Mouse (Mus musculus): ENCODE results near the gene Dhx32. TPM values are rescaled to one million over a fixed set of nuclear protein-coding genes. Genes with fewer than 3 reads are reported as not detected.

The Dhx32 gene
- total and polyA plus RNA-seq, 2 experiments from 2014 or later, result 45.6 to 49.8 TPM

DNA sequence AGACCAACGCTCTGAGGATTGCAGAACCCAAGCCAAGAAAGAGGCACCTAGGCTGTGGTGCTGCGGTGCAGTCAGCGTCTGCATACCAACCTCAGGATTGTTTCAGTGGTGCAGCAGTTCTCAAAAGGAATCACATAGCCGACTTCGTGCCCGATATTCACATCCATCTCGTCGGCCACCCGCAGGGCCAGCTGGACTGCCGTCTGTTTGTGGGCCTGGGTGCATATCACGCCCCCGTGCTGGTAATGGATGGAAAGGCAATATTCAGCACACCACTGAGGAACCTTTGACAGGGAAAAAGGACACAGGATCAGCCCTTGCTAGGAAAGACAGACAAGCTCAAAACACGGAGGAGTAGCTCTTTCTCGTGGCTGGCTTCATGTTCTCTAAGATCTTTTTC lies 33.8 kb downstream of the Dhx32 start:
- ATAC-seq (no peak), DNase-seq (ENCODE audit: low spot score) (peak; percentile 51)
- H3K9ac ChIP-seq (replicated peaks; ENCODE audit: low read length), result no peak overlapping the region
- no peak overlapping the region for H3K4me2 ChIP-seq (ENCODE audit: low read depth, low read length)
- no peaks in the 10 kb centered on the region for H3K9me3 ChIP-seq (ENCODE audit: low read length)
- peaks cover 4% of the 10 kb centered on the region; the same call in 1 of the 2 replicates for H3K36me3 ChIP-seq (ENCODE audit: insufficient read depth, low read length)
- peak; percentile 19; the same call in 1 of the 2 replicates for TF ChIP-seq CTCF (IDR thresholded peaks at IDR 0.05; ENCODE audit: low read depth)
- 60% methylated on average over 14 of the region's 14 CpGs for WGBS
- no peaks in the 10 kb centered on the region for H3K27me3 ChIP-seq (ENCODE audit: insufficient read depth, low read length)
- H3K4me3 ChIP-seq (ENCODE audit: low read length), result no peak overlapping the region
- H3K4me1 ChIP-seq (ENCODE audit: insufficient read depth, low read length), result no peaks in the 10 kb centered on the region
- 0 out of 2 replicates have a peak overlapping the region, but pooled peaks have one; percentile 8 for H3K27ac ChIP-seq

DNA sequence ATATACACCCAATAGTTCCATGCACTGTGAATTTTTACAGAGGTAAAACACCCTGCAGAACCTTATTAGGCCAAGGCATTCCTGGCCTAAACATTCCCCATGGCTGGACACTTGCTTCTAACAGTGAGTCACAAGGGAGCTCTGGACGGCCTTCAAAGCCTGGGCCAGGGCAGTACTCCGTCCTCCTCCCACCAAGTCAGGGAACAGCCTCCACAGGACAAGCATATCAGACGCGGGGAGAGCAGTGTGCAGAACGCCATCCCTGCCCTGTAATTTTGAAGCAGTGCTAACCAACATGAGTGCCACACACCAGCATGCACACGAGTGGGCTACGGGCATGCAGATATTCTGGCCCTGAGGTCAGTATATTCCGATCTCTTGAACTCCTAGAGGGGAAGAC lies 35.2 kb downstream of the Dhx32 start:
- WGBS, result 86% methylated on average over 8 of the region's 8 CpGs
- no peak overlapping the region for H3K4me3 ChIP-seq (ENCODE audit: low read length)
- H3K4me1 ChIP-seq (ENCODE audit: insufficient read depth, low read length), result no peaks in the 10 kb centered on the region
- H3K9me3 ChIP-seq (ENCODE audit: low read length), result no peaks in the 10 kb centered on the region
- no peak overlapping the region for H3K27ac ChIP-seq
- no peak for TF ChIP-seq CTCF (IDR thresholded peaks at IDR 0.05; ENCODE audit: low read depth)
- H3K36me3 ChIP-seq (ENCODE audit: insufficient read depth, low read length), result peaks cover 4% of the 10 kb centered on the region
- H3K9ac ChIP-seq (replicated peaks; ENCODE audit: low read length), result no peak overlapping the region
- no peak overlapping the region for H3K4me2 ChIP-seq (ENCODE audit: low read depth, low read length)
- ATAC-seq (no peak), DNase-seq (ENCODE audit: low spot score) (no peak)
- H3K27me3 ChIP-seq (ENCODE audit: insufficient read depth, low read length), result no peaks in the 10 kb centered on the region

DNA sequence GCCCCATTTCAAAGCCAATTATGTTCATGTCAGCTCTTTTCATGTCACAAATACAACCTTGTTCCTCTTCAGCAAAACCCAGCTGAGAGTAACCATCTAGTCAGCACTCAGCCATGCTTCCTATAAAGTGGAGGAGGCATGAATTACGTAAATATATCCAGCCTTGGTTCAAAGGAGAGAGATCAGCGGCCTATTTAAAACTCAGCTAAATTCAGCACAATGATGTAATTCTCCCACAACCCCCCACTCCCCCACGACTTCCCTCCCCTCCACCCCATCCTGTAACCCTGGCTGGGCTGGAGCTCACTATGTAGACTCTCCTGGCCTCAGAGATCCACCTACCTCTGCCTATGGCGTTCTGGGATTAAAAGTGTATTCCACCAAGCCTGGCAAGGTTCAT lies 37.8 kb downstream of the Dhx32 start:
- no peak overlapping the region for H3K27ac ChIP-seq
- H3K9ac ChIP-seq (replicated peaks; ENCODE audit: low read length), result no peak overlapping the region
- no peaks in the 10 kb centered on the region for H3K4me1 ChIP-seq (ENCODE audit: insufficient read depth, low read length)
- no peak for DNase-seq (ENCODE audit: low spot score)
- H3K9me3 ChIP-seq (ENCODE audit: low read length), result no peaks in the 10 kb centered on the region
- H3K27me3 ChIP-seq (ENCODE audit: insufficient read depth, low read length), result no peaks in the 10 kb centered on the region
- WGBS, result 49% methylated on average over 4 of the region's 4 CpGs
- no peak for ATAC-seq
- H3K4me2 ChIP-seq (ENCODE audit: low read depth, low read length), result no peak overlapping the region
- no peak overlapping the region for H3K4me3 ChIP-seq (ENCODE audit: low read length)
- peaks cover 4% of the 10 kb centered on the region for H3K36me3 ChIP-seq (ENCODE audit: insufficient read depth, low read length)
- TF ChIP-seq CTCF (IDR thresholded peaks at IDR 0.05; ENCODE audit: low read depth), result no peak

DNA sequence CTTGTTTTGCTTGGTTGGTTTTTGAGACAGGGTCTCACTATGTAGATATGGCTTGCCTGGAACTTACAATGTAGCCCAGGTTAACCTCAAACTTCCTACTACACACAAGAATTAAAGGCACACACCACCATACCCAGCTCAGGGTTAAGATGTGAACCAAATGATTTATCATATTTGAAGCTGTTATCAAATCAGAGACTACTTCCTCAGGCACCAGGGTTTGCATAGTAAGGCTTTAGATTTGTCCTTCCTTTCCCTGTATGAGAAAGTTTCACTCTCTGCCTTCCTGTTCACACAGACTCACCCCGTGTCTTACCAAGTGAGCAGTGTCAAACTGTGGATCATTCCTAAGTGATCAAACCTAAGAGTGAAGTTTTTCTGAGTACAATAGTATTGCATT lies 38.3 kb downstream of the Dhx32 start:
- H3K9me3 ChIP-seq (ENCODE audit: low read length), result no peaks in the 10 kb centered on the region
- ATAC-seq (no peak), DNase-seq (ENCODE audit: low spot score) (no peak)
- H3K4me1 ChIP-seq (ENCODE audit: insufficient read depth, low read length), result no peaks in the 10 kb centered on the region
- no peak overlapping the region for H3K9ac ChIP-seq (replicated peaks; ENCODE audit: low read length)
- H3K4me2 ChIP-seq (ENCODE audit: low read depth, low read length), result no peak overlapping the region
- no peak overlapping the region for H3K4me3 ChIP-seq (ENCODE audit: low read length)
- TF ChIP-seq CTCF (IDR thresholded peaks at IDR 0.05; ENCODE audit: low read depth), result no peak
- no peaks in the 10 kb centered on the region for H3K27me3 ChIP-seq (ENCODE audit: insufficient read depth, low read length)
- peaks cover 4% of the 10 kb centered on the region for H3K36me3 ChIP-seq (ENCODE audit: insufficient read depth, low read length)
- H3K27ac ChIP-seq, result peak overlapping the region; percentile 38; the same call in 1 of the 2 replicates
- 77% methylated on average over 1 of the region's 1 CpGs for WGBS

DNA sequence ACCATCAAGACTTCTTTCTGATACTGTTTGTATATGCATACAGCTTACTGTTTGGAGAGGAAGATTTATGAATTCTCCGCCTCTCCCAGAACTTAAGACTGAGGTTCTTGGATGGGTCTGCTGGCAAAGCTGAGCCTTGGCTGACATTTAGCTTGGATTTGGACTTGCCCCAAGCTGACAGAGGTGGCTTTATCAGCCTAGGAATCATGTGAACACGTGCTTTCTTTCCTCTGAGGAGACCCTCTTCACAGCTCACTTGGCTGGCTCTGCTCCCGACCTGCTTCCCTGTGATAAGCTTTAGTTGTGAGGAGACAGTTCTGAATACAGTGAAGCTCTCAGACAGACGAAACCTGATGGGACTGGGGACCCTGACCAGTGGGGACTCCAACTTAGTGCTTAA lies 38.9 kb downstream of the Dhx32 start:
- peak overlapping the region; percentile 38; the same call in 1 of the 2 replicates for H3K27ac ChIP-seq
- DNase-seq (ENCODE audit: low spot score), result peak; percentile 71

DNA sequence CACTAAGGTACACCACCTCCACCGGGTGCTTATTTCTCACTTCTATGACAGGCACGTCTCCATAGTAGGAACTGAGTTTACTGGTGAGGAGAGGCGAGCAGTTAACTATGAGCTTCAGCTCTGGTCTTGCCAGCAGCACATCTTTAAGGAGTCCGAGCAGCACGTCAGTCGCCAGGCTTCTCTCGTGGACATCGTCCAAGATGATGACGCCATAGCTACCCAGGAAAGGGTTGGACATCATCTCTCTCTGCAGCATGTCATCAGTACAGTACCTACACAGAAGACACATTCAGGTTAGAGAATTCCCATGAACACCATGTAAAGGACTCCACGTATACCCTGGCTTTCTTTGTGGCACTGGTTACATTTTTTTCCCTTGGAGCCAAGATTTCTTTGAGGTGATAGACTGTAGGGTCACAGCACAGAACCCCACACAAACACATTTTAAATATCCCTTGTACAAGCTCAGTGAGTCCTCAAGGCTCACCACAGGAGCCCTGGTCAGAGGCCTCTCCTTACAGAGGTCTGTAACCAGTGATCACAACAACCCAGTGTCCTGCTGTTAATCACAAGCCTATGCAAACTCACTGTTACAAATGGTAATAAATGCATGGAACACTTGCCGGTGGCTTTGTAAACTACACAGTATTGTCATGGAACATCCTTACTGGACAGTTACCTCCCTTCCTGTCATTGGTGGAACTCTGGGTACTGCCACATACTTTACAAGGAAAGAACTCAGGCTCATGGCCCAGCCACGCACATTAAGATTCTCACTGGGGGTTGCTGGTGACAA lies 39.8 kb downstream of the Dhx32 start:
- Histone ChIP-seq H3K27me3 (ENCODE audit: insufficient read depth, low read length) (no peaks in the 10 kb centered on the region), H3K9me3 (ENCODE audit: low read length) (no peaks in the 10 kb centered on the region), H3K9ac (replicated peaks; ENCODE audit: low read length) (no peak overlapping the region), H3K4me2 (ENCODE audit: low read depth, low read length) (no peak overlapping the region), H3K27ac (no peak overlapping the region), H3K36me3 (ENCODE audit: insufficient read depth, low read length) (peaks cover 4% of the 10 kb centered on the region), H3K4me3 (ENCODE audit: low read length) (no peak overlapping the region), H3K4me1 (ENCODE audit: insufficient read depth, low read length) (no peaks in the 10 kb centered on the region)
- TF ChIP-seq CTCF (IDR thresholded peaks at IDR 0.05; ENCODE audit: low read depth), result no peak
- DNase-seq (ENCODE audit: low spot score) (no peak), ATAC-seq (no peak)
- WGBS, result 71% methylated on average over 12 of the region's 12 CpGs

More for the DNA sequence above, 38.9 kb downstream of the Dhx32 start:
- no peak for ATAC-seq
- 32% methylated on average over 4 of the region's 4 CpGs for WGBS
- Histone ChIP-seq H3K36me3 (ENCODE audit: insufficient read depth, low read length) (peaks cover 4% of the 10 kb centered on the region), H3K27me3 (ENCODE audit: insufficient read depth, low read length) (no peaks in the 10 kb centered on the region), H3K4me3 (ENCODE audit: low read length) (no peak overlapping the region), H3K4me1 (ENCODE audit: insufficient read depth, low read length) (no peaks in the 10 kb centered on the region), H3K9me3 (ENCODE audit: low read length) (no peaks in the 10 kb centered on the region), H3K4me2 (ENCODE audit: low read depth, low read length) (no peak overlapping the region), H3K9ac (replicated peaks; ENCODE audit: low read length) (no peak overlapping the region)
- no peak for TF ChIP-seq CTCF (IDR thresholded peaks at IDR 0.05; ENCODE audit: low read depth)

DNA sequence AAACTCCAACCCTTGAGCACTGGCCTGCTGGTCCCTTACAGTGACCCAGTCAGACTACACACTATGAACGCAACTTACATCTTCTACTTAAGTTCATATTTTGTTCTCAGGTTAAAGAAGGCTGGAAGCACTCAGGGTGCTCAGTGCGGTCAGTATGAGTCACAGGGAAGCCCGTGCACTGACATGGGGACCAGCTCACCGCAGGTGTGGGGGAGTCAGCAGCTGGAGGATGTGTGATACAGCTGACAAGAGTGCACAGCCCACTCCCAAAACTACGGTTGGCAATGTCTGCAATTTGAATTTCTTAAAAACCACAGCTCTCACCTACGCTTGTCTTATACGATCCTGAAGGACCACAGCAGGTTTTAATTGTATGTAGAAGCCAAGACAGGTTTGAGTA lies 42.0 kb downstream of the Dhx32 start:
- no peak overlapping the region for H3K9ac ChIP-seq (replicated peaks; ENCODE audit: low read length)
- H3K9me3 ChIP-seq (ENCODE audit: low read length), result no peaks in the 10 kb centered on the region
- DNase-seq (ENCODE audit: low spot score) (no peak), ATAC-seq (no peak)
- no peaks in the 10 kb centered on the region; the same call in none of the 2 replicates for H3K36me3 ChIP-seq (ENCODE audit: insufficient read depth, low read length)
- no peak for TF ChIP-seq CTCF (IDR thresholded peaks at IDR 0.05; ENCODE audit: low read depth)
- H3K4me1 ChIP-seq (ENCODE audit: insufficient read depth, low read length), result no peaks in the 10 kb centered on the region
- no peak overlapping the region for H3K27ac ChIP-seq
- H3K4me3 ChIP-seq (ENCODE audit: low read length), result no peak overlapping the region
- H3K27me3 ChIP-seq (ENCODE audit: insufficient read depth, low read length), result no peaks in the 10 kb centered on the region
- WGBS, result 90% methylated on average over 7 of the region's 7 CpGs
- no peak overlapping the region for H3K4me2 ChIP-seq (ENCODE audit: low read depth, low read length)
